Mouse (Mus musculus) lung, embryonic 16.5 days (tissue): ENCODE results near the gene Ceacam15. TPM values are rescaled to one million over a fixed set of nuclear protein-coding genes. Genes with fewer than 3 reads are reported as not detected.
"Not testable (repeated sequence)": the region's sequence is repeated elsewhere in the genome, so short reads cannot be mapped to it uniquely, and the experiment has no call there.

Experiments used
- ATAC-seq: fragments of 200-750 bp; cut with Nextera tagmentation; 2 replicates; pipeline ENCODE4 v1.8.0; 2017; ENCODE audit warnings: low read depth, mild to moderate bottlenecking, moderate library complexity
- H3K27ac ChIP-seq: fragments of 300-500 bp; sonication (generic); 2 replicates; pipeline ENCODE4 v1.5.1; 2014; ENCODE audit warnings: mild to moderate bottlenecking, control low read depth, low read length
- H3K27me3 ChIP-seq: fragments of 300-500 bp; sonication (generic); 2 replicates; pipeline ENCODE4 v1.6.1; 2014; ENCODE audit warnings: low read depth, low read length, mixed read lengths; ENCODE audit not compliant: control insufficient read depth, insufficient read depth
- H3K36me3 ChIP-seq: fragments of 300-500 bp; sonication (generic); 2 replicates; pipeline ENCODE4 v1.6.1; 2014; ENCODE audit warnings: low read length; ENCODE audit not compliant: control insufficient read depth, insufficient read depth
- H3K4me1 ChIP-seq: fragments of 300-500 bp; sonication (generic); replicated peaks from 2 replicates; pipeline ENCODE4 v1.6.1; 2014; ENCODE audit warnings: low read length, mixed read lengths; ENCODE audit not compliant: control insufficient read depth, insufficient read depth
- H3K4me2 ChIP-seq: fragments of 300-500 bp; sonication (generic); 2 replicates; pipeline ENCODE4 v1.6.1; 2014; ENCODE audit warnings: low read depth, low read length, control low read depth
- H3K4me3 ChIP-seq: fragments of 300-500 bp; sonication (generic); 2 replicates; pipeline ENCODE4 v1.5.1; 2014; ENCODE audit warnings: mild to moderate bottlenecking, low read length, control low read depth
- H3K9ac ChIP-seq: fragments of 300-500 bp; sonication (generic); 2 replicates; pipeline ENCODE4 v1.6.1; 2014; ENCODE audit warnings: low read length, control low read depth
- H3K9me3 ChIP-seq: fragments of 300-500 bp; sonication (generic); 2 replicates; pipeline ENCODE4 v1.6.1; 2016; ENCODE audit warnings: low read length; ENCODE audit not compliant: control insufficient read depth
- WGBS: fragments of 180-500 bp; shearing (Covaris S2); extraction: QIAGEN DNeasy Blood & Tissue Kit; methylation state at CpG from one replicate; pipeline ENCODE4 v1.1.7; 2014; 5-methylcytosine and 5-hydroxymethylcytosine counted together
- polyA plus RNA-seq: library from polyadenylated mRNA; unstranded; fragments of >200 nt; fragmentation: Nextera tagmentation; extraction: Ambion mirVana; gene quantifications from 2 replicates; pipeline ENCODE4 v1.2.1, GENCODE M21; 2015

Gene Ceacam15
- not detected in 2 replicates for polyA plus RNA-seq

DNA sequence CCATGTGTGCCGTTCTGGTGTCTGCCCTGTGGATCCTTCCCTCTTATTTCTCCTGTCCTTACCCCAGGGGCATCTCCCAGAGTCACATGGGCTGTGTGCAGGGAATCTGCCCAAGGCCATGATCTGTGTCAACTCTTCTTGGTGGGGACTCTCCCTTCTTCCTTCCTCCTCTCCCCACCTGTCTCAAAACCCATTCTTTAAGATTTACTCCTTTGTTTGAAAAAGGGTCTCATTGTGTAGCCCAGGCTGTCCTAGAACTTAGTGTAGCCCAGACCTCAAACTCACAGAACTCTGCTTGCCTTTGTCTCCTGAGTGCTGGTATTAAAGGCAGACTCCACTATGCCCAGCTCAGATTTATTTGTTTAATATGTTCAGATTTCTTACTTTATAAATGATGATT lies at the start of gene Ceacam15:
Ceacam15 (minus strand) TSS at position 101 of the 400 bp plus-strand sequence.
- Histone ChIP-seq H3K4me1 (no peaks in the 10 kb centered on the region), H3K27me3 (no peaks in the 10 kb centered on the region), H3K36me3 (no peaks in the 10 kb centered on the region), H3K27ac (no peak within 1 kb of the TSS), H3K4me3 (no peak within 1 kb of the TSS), H3K9me3 (no peaks in the 10 kb centered on the region), H3K9ac (no peak within 1 kb of the TSS), H3K4me2 (no peak within 1 kb of the TSS)
- no peak for ATAC-seq
- 47% methylated on average over 1 of the region's 1 CpGs for WGBS

DNA sequence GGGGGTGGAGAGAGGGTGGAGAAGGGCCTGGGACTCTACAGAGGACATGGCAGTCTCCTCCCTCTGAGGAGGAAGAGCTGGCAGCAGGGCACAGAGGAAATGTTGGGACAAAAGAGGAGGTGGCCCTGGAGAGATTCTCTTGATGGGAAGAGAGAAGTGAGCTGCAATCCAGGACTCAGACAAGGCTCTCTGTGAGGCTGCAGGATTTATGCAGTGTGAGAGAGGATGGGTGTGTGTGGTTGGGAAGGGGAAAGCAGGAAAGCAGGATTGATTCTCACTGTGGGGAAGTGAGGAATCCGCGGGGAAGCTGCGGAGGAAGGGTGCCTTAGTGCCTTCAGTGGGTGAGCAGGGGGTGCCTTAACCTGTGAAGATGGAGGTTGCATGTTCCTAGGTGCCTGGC lies 47.0 kb upstream of the Ceacam15 start:
- H3K4me1 ChIP-seq, H3K27ac ChIP-seq, H3K9ac ChIP-seq, H3K27me3 ChIP-seq, ATAC-seq, H3K9me3 ChIP-seq, H3K36me3 ChIP-seq, H3K4me3 ChIP-seq, H3K4me2 ChIP-seq: not testable (repeated sequence)
- WGBS, result 47% methylated on average over 3 of the region's 3 CpGs

DNA sequence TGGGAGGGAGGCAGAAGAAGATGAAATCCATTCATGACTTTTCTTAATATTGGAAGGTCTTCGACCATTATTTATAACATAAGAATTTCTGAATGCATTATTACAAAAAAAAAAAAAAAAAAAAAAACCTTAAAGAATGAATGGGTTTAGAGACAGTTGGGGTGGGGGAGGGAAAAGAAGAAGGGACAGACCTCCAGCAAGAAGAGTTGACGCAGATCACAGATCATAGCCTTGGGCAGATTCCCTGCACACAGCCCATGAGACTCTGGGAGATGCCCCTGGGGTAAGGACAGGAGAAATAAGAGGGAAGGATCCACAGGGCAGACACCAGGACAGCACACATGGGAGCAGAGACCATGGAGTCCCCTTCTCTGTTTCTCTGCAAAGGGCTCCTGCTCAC lies 46.1 kb upstream of the Ceacam15 start, which contains the start of gene Ceacam9:
Ceacam9 (plus strand) TSS at position 301 of the 400 bp plus-strand sequence.
- no peaks in the 10 kb centered on the region for H3K9me3 ChIP-seq
- H3K9ac ChIP-seq, result no peak within 1 kb of the TSS
- no peak within 1 kb of the TSS for H3K27ac ChIP-seq
- no peaks in the 10 kb centered on the region for H3K4me1 ChIP-seq
- H3K4me3 ChIP-seq, result no peak within 1 kb of the TSS
- H3K4me2 ChIP-seq, result no peak within 1 kb of the TSS
- WGBS, result 79% methylated on average over 2 of the region's 2 CpGs
- no peaks in the 10 kb centered on the region for H3K27me3 ChIP-seq
- no peak for ATAC-seq
- no peaks in the 10 kb centered on the region for H3K36me3 ChIP-seq

DNA sequence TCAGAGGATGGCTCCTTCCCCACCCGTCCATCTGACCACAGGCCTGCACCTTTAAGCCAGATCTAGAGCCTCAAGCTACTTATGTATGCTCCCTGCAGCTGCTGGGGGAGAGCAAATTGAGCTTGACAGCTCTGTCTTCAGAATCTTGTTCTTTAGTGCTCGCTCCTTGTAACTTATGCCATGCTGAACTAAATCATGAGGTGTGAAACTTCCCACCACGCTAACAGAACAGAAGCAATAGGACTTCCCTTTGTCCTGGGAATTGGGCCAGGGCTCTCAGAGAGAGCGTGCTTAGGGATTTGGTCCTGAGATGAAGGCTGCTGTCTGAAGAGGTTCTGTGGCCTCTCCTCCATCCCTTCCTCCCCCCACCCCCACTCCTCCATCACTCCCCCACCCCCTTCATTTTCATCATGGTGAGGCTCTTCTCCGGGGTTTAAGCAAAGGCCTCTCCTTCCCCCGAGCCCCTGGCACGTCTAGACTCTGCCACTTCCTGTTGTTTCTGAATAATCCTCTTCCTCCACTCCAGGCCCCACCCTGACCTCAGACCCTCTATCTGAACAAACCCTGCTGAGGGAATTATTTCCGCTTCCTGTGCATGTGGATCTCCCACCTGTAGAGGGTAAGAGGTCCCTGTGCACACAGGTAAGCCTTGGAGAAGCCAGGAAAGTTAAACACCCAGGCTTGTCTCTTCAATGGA lies 41.1 kb upstream of the Ceacam15 start:
- not testable (repeated sequence) for H3K9me3 ChIP-seq, H3K4me1 ChIP-seq, H3K27me3 ChIP-seq, H3K4me3 ChIP-seq, H3K9ac ChIP-seq, H3K27ac ChIP-seq, H3K36me3 ChIP-seq, H3K4me2 ChIP-seq
- 31% methylated on average over 8 of the region's 8 CpGs for WGBS
- ATAC-seq, result peak; percentile 47; the same call in 1 of the 2 replicates

DNA sequence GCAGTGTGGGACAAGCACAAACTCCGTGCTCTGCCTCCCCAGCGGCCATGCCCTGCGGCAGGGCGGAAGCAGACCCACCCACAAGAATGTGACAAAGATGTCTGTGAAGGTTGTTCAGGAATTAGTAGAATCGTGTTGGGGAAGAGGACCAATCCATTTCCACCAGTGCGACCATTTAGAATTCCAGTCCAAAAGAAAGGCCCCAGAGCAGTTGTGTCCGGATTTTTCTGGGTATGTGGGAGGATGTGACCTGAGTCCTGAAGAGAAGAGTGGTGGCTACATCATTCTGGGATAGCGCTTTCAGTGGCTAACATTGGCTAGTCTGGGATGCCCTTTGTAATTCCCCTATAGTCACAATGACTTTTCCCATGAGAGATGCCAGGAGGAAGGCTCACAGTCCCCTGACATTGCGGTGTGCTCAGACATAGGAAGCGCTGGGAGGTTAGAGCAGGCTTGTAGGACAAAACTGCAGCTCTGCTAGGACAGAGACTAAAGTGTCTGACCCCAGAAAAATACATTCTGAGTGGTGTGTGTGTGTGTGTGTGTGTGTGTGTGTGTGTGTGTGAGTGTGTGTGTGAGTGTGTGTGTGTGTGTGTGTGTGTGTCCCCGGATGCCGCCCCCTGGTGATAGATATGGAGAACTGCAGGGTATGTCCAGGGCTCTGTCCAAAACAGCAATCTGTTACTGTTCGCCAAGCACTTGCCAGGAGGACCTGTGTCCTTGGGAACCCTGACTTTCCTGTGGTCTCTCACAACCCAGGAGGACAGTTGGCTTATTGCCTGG lies 37.3 kb upstream of the Ceacam15 start:
- no peak overlapping the region for H3K4me3 ChIP-seq
- H3K9me3 ChIP-seq, result no peaks in the 10 kb centered on the region; the same call in 1 of the 2 replicates
- ATAC-seq, result no peak
- H3K36me3 ChIP-seq, result no peaks in the 10 kb centered on the region
- H3K27ac ChIP-seq, result no peak overlapping the region
- no peaks in the 10 kb centered on the region for H3K27me3 ChIP-seq
- 69% methylated on average over 13 of the region's 13 CpGs for WGBS
- H3K9ac ChIP-seq, result no peak overlapping the region
- no peaks in the 10 kb centered on the region for H3K4me1 ChIP-seq
- no peak overlapping the region for H3K4me2 ChIP-seq

DNA sequence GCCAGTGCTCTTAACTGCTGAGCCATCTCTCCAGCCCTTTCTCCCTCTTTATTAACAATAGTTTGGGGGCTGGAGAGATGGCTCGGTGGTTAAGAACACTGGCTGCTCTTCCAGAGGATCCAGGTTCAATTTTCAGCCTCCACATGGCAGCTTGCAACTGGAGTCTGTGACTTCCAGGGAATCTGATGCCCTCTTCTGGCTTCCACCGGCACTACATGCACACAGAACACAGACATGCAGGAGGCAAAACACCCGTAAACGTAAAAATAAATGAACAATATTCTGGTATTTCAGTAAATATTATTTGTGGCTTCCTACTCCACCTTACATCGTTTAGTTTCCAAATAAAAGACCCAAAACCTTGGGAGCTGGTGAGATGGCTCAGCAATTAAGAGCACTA lies 35.1 kb upstream of the Ceacam15 start:
- no peaks in the 10 kb centered on the region for H3K36me3 ChIP-seq
- no peak for ATAC-seq
- H3K27ac ChIP-seq, result no peak overlapping the region
- H3K4me3 ChIP-seq, result no peak overlapping the region
- no peaks in the 10 kb centered on the region; the same call in 1 of the 2 replicates for H3K9me3 ChIP-seq
- H3K9ac ChIP-seq, result no peak overlapping the region
- WGBS, result 73% methylated on average over 5 of the region's 5 CpGs
- H3K4me1 ChIP-seq, result peaks cover 10% of the 10 kb centered on the region; the same call in 1 of the 2 replicates
- H3K27me3 ChIP-seq, result no peaks in the 10 kb centered on the region
- no peak overlapping the region for H3K4me2 ChIP-seq

DNA sequence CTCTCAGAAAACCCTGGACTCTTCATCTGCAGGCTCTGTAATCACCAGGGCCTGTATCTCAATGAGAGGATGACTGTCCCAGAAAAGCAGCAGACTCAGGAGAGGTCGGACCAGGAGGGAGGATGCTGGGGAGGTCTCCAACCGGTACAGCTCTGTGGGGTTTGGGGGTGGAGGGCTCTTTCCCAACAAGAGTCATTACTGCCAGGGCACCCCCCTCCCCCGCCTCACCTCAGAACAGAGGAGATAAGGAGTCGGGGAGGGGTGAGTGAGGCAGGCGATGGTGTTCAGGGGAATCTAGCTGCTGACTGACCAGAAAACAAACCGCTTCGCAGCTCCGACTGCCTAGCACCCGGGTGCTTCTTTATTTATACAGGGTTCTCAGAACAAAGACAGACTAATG lies 32.7 kb upstream of the Ceacam15 start:
- ATAC-seq, result 0 out of 2 replicates have a peak, but pooled peaks have one; percentile 38
- H3K36me3 ChIP-seq, result no peaks in the 10 kb centered on the region
- no peak overlapping the region for H3K4me2 ChIP-seq
- H3K9ac ChIP-seq, result no peak overlapping the region
- H3K9me3 ChIP-seq, result no peaks in the 10 kb centered on the region
- H3K27ac ChIP-seq, result no peak overlapping the region
- 20% methylated on average over 9 of the region's 9 CpGs for WGBS
- peaks cover 10% of the 10 kb centered on the region; the same call in 1 of the 2 replicates for H3K4me1 ChIP-seq
- no peaks in the 10 kb centered on the region for H3K27me3 ChIP-seq
- no peak overlapping the region for H3K4me3 ChIP-seq

DNA sequence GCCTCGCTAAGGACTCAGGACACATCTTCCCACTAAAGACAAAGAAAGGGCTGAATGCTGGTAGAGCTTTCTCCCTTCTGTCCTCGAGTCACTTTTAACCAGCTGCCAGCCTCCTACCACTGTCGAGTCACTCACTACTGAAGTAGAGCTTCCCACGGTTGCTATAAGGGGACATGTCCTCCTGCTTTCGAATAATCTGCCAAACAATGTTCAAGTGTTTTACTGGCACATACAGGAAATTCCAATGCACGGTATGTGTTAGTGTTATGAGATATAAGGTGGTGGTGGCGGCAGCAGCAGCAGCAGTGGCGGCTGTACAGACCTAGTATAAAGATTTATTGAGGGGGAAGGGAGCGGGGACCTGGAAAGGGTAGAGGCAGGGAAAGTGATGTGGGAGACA lies 30.9 kb upstream of the Ceacam15 start:
- Histone ChIP-seq H3K9ac (no peak overlapping the region), H3K9me3 (no peaks in the 10 kb centered on the region), H3K4me1 (peaks cover 10% of the 10 kb centered on the region; the same call in 1 of the 2 replicates), H3K27me3 (no peaks in the 10 kb centered on the region), H3K36me3 (no peaks in the 10 kb centered on the region), H3K4me3 (no peak overlapping the region), H3K27ac (no peak overlapping the region), H3K4me2 (peak overlapping the region; percentile 13)
- 6% methylated on average over 9 of the region's 9 CpGs for WGBS
- peak; percentile 85 for ATAC-seq

DNA sequence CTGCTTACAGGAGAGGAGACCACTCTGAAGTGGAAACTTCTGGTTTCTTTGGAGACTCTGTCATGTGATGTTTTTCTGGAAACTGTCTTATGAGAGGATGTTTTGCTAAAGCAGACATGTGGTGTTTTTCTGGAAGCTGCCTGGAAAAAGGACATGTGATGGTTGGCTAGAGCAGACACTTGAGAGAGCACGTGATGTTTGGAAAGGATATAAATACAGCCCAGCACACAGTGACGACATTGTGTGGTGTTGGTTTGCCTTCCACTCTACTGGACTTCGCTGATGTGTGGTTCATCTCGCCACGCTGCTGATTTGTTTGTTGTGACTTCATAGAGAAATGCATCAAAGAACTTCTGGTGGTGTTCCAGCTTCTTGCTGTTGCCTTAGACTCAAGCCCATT lies 25.1 kb upstream of the Ceacam15 start:
- no peaks in the 10 kb centered on the region for H3K9me3 ChIP-seq
- H3K27ac ChIP-seq, result no peak overlapping the region
- no peak overlapping the region for H3K9ac ChIP-seq
- WGBS, result 53% methylated on average over 5 of the region's 5 CpGs
- H3K4me2 ChIP-seq, result no peak overlapping the region
- no peak for ATAC-seq
- H3K4me3 ChIP-seq, result no peak overlapping the region
- H3K36me3 ChIP-seq, result no peaks in the 10 kb centered on the region
- H3K27me3 ChIP-seq, result no peaks in the 10 kb centered on the region
- H3K4me1 ChIP-seq, result no peaks in the 10 kb centered on the region
